Mouse (Mus musculus): Measurements from ENCODE around the gene Eif2s2. TPM values are rescaled to one million over a fixed set of nuclear protein-coding genes. Genes with fewer than 3 reads are reported as not detected.
"Not testable (repeated sequence)": the region's sequence is repeated elsewhere in the genome, so short reads cannot be mapped to it uniquely, and the experiment has no call there.

Gene Eif2s2
- total RNA-seq (2022) = 10 to 100 TPM; 54.7 to 61.0 (median 55.7) TPM

GRCm38 (mm10) chr2:154892201-154893044 lies at the start of gene Eif2s2:
Gene Eif2s2 (minus strand): TSS chr2:154892935.
- DNase-seq (ENCODE audit: low spot score) = peak; percentile 96

DNA sequence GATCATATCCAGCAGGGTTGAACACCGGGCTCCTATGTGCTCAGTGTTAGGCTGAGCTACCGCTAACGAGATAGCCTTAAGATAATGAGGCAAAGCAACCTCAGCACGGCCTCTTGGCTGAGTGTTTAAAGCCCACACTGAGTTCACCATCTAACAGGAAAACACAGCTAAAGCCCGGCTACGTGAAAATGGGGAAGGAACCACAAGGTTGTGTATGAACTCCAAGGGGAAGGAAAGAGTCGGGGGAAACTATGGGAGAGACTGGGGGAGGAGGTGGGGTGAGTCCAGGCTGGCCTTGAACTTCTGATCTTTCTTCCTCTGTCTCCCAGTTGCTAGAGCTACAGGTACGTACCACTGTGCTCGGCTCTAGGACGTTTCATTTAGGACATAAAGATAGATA lies 49.2 kb upstream of the Eif2s2 start:
- no peak for DNase-seq (ENCODE audit: low spot score)

DNA sequence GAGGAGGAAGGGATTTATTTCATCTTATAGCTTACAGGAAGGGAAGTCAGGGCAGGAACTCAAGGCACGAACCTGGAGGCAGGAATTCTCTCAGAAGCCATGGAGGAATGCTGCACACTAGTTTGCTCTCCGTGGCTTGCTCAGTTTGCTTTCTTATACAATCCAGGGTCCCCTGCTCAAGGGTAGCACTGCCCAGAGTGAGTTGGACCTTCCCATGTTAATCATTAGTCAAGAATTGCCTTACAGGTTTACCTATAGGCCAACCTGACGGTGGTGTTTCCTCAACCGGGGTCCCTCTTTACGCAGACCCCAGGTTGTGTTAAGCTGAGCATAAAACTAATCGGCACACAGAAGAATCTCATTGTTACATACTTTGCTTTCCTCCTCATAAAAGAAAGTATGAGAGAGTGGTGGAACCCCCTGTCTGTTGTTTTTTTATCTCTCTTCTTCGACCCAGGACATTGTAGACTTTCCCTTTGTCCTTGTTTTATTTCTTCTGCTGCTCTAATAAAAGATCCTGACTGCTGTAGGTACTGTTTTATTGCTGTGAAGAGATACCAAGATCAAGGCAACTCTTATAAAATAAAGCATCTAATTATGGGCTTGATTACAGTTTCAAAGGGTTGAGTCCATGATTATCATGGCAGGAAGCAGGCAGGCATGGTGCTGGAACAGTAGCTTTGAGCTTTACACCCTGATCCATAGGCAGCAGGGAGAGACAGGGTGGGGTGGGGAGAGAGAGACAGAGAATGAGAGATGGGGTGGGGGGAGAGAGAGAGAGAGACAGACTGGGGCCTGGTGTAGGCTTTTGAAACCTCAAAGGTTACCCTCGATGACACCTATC lies 45.0 kb upstream of the Eif2s2 start:
- DNase-seq (ENCODE audit: low spot score) = no peak

- no peak for DNase-seq (ENCODE audit: low spot score)
Measured at GRCm38 (mm10) chr2:154936536-154937155, 43.9 kb upstream of the Eif2s2 start.

DNA sequence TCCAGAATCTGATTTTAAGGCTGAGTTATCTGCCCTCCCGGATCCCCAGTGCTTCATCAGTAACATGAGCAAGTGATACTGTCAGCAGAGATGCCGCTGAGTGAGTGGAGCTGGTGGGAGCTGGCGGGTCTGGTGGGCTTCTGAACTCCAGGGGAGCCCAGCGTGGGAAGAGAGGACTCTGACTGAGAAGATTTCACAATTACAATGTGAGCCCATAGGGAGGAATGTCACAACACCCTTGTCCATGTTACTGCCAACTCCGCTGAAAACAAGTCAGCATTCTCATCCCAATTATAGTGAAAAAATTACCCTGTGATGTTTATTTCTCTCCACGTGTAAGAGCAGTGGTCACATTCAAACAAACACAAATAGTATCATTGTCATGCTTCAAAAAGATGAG lies 43.4 kb upstream of the Eif2s2 start:
- DNase-seq (ENCODE audit: low spot score) = no peak

GRCm38 (mm10) chr2:154933884-154934283 lies 41.1 kb upstream of the Eif2s2 start:
- DNase-seq (ENCODE audit: low spot score) = no peak

DNA sequence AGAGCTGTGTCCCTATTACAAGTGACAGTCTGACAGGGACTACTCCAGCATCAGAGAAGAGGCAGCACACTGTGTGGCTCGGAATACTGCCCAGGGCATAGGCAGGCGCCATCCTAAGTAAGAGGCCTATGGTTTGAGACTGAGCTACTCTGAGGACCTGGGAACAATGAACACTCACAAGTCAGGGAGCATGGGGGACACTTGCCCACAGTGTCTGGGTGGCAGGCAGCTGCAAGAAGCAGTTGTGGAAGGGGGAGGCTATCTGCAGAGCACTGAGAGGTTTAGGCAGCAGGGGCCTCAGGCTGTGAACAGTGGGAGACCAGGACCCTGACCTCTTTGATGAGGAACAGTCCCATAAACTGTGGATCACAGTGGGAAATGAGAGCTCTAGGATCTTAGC lies 35.6 kb upstream of the Eif2s2 start:
- no peak for DNase-seq (ENCODE audit: low spot score)

GRCm38 (mm10) chr2:154926843-154927242 lies 34.1 kb upstream of the Eif2s2 start:
- DNase-seq (ENCODE audit: low spot score) = no peak

- DNase-seq (ENCODE audit: low spot score) = no peak
Measured at GRCm38 (mm10) chr2:154925411-154926031, 32.8 kb upstream of the Eif2s2 start.

- not testable (repeated sequence) for DNase-seq (ENCODE audit: low spot score)
Measured at GRCm38 (mm10) chr2:154922134-154922533, 29.4 kb upstream of the Eif2s2 start.

- DNase-seq (ENCODE audit: low spot score) = no peak
Measured at GRCm38 (mm10) chr2:154920896-154921295, 28.2 kb upstream of the Eif2s2 start.

DNA sequence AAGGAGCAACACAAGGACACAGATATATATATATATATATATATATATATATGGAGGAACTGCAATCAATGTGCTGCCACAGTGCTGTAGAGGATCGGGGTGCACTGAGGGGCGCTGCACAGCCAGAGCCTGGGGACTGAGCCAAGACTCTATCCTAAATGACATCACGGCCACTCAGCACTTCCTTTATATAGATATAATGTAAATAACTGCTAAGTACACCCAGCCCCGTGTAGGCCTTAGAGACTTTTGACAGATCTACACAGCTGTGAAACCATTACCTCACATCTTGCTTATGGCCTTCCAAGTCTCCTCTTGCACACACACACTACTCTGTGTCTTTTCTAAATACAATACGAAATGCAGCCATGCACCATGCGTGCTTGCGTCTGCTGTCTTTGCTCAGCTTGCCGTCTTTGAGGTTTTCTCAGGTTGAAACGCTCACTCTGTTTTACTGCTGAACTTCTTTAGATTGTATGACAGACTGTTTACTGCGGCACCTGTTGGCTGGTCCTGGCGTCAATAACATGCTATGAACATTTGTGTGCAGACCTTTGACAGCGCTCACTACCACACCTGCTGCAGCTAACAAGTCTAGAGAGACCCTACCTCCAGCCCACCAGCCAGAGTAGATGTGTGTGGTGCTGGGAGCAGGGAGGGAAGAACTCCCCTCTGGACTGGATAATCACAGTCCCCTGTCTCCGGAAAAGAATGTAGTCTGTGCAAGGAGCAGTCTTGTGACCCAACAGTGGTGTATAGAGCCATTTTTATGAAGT lies 25.3 kb upstream of the Eif2s2 start:
- DNase-seq (ENCODE audit: low spot score) = no peak

DNA sequence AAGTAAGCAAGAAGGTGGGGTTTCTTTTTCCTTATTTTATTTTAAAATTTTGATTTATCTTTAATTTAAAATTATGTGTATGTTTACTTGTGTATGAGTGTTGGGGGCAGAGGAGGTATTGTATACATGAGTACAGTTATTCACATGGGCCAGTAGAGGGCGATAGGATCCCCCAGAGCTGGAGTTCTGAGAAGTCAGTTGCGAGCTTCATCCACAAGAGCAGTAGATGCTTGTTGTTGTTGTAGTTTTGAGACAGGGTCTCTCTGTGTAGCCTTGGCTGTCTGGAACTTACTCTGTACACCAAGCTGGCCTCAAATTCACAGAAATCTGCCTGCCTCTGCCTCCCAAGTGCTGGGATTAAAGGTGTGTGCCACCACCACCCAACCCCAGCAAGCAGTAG lies 23.8 kb upstream of the Eif2s2 start:
- DNase-seq (ENCODE audit: low spot score) = peak; percentile 16

DNA sequence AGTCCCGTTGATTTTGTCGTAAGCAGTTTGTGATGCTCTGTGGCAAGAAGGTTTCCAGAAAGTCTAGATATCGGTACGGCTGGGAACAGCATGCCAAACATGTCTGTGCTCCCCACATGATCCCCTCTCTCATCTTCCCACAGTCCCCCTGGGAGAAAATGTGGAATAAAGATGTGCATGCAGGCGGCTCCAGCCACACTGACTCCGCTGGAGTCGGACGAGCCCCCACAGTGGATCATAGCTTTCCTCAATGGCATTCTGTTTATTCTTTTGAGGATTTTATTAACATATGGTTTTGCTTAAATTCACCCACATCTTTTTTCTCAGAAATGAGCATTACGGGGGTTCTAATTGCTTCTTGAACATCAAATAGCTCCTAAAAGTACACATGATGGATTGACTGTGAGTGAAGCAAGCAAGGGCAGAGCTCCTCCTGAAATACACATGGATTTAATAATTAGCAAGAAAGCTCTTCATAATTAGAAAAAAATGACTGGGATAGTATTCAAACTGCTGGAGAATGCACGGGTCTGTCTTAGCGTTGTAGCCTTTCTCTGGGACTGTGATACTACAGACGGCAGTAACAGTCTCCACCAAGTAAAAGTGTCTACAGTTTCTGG lies 23.3 kb upstream of the Eif2s2 start:
- DNase-seq (ENCODE audit: low spot score) = no peak

GRCm38 (mm10) chr2:154909789-154910188 lies 17.1 kb upstream of the Eif2s2 start:
- no peak for DNase-seq (ENCODE audit: low spot score)

DNA sequence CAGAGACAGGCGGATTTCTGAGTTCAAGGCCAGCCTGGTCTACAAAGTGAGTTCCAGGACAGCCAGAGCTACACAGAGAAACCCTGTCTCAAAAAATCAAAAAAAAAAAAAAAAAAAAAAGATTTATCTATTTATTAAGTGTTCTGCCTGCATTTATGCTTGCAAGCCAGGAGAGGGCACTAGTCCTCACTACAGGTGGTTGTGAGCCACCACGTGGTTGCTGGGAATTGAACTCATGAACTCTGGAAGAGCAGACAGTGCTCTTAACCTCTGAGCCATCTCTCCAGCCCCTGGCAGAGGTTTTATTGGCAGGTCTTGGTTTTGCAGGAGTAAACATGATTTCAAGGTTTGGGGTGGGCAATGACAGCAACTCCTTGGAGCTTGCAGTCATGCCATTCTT lies 15.5 kb upstream of the Eif2s2 start:
- DNase-seq (ENCODE audit: low spot score) = not testable (repeated sequence)

DNA sequence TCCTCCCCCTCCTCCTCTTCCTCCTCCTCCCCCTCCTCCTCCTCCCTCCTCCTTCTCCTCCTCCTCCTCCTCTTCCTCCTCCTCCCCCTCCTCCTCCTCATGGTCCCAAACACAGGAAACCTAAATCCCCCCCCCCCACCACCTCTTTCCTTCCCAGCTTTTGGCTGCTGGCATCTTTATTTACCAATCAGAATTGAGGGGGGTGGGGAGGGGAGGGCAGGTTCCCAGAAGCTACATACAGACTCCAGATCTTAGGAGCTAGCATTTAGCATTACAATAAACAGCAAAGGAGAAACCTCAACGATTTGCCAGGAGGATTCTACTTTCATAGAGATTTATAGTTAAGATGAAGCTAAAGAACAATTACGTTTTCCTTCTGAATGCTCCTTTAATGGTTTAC lies 13.1 kb upstream of the Eif2s2 start:
- no peak for DNase-seq (ENCODE audit: low spot score)

GRCm38 (mm10) chr2:154902111-154902510 lies 9.4 kb upstream of the Eif2s2 start:
- no peak for DNase-seq (ENCODE audit: low spot score)

GRCm38 (mm10) chr2:154899412-154899811 lies 6.7 kb upstream of the Eif2s2 start:
- not testable (repeated sequence) for DNase-seq (ENCODE audit: low spot score)

- not testable (repeated sequence) for DNase-seq (ENCODE audit: low spot score)
Measured at GRCm38 (mm10) chr2:154899004-154899403, 6.3 kb upstream of the Eif2s2 start.

DNA sequence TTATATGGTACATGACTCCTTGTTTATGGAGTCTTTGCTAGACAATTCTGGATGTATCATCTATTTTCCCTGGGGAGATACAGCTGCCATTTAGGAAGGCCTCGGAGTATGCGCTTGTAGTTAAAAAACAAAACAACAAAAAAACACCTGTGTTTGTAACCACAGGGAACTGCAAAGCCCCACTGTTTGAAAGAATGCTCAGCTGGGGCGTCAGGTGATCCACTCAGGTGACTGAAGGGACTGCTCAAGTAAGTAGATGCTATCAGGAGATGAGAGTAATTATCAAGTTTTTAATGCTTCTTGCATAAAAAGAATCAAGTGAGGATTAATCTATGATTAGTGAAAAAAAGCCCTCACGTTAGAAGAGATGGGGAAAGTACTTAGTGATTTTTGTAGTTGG lies 813 bp upstream of the Eif2s2 start:
- no peak for DNase-seq (ENCODE audit: low spot score)
